Mouse (Mus musculus): ENCODE measurements around the gene Wfdc5.

DNA sequence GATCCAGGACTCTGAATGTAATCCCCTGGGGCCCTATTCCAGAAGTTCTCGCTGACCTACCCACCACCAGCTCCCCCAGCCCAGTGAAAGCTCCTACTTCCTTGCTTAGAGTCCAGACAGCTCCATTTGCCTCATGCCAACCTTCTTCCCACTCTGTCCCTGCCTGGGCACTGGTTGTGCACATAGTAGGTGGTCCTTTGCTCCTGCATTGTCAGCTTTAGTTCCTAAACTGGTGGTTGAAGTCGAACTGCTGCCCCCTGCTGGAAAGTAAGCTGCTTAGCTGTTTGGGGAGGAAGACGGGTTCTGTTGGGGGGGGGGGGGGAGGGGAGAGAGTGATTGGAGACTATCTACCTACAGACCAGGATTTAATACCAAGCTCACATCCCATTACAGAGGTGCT, 2.4 kb downstream of the Wfdc5 start:
- TF ChIP-seq TCF12 (IDR thresholded peaks at IDR 0.05; ENCODE audit: insufficient read depth, poor library complexity, severe bottlenecking) (no peak), USF1 (IDR thresholded peaks at IDR 0.05; ENCODE audit: low read depth) (no peak), E2F4 (IDR thresholded peaks at IDR 0.05; ENCODE audit: insufficient read depth) (no peak), CEBPB (IDR thresholded peaks at IDR 0.05; ENCODE audit: insufficient read depth, poor library complexity, severe bottlenecking) (no peak), POLR2A (IDR thresholded peaks at IDR 0.05; ENCODE audit: insufficient read length, low read depth) (no peak), MAX (IDR thresholded peaks at IDR 0.05; ENCODE audit: low read depth) (no peak), REST (IDR thresholded peaks at IDR 0.05; ENCODE audit: insufficient read depth, insufficient read length) (no peak), MYOD1 (IDR thresholded peaks at IDR 0.05; ENCODE audit: control insufficient read depth in 1 of 3, insufficient read length in 2 of 3, low read depth in 2 of 3) (no peak)
